Comparison of ENCODE assay signal across 7 mouse cellular contexts in genomic region chr11:74770595-74771207, GRCm38 (mm10). TPM values are rescaled to one million over a fixed set of nuclear protein-coding genes. Genes with fewer than 3 reads are reported as not detected.
DNase-seq lines count a peak whose midpoint lies in the region; ATAC-seq lines count a peak whose summit lies in the region.

Mettl16 (plus strand) TSS chr11:74770830.

- H3K4me2 ChIP-seq in embryonic facial prominence, embryonic 11.5 days (ENCODE audit: low read depth, low read length): peak within 1 kb of the TSS; percentile 73
- peak within 1 kb of the TSS; percentile 76 for H3K4me2 ChIP-seq in midbrain, embryonic 13.5 days (replicated peaks)

- H3K4me1 ChIP-seq in embryonic facial prominence, embryonic 11.5 days (ENCODE audit: control insufficient read depth, insufficient read depth, low read length): no peaks in the 10 kb centered on the region
- peaks cover 9% of the 10 kb centered on the region for H3K4me1 ChIP-seq in limb, embryonic 10.5 days
- peaks cover 20% of the 10 kb centered on the region for H3K4me1 ChIP-seq in midbrain, embryonic 13.5 days (replicated peaks)

- peak; percentile 95 for DNase-seq in adrenal gland, postnatal 14 days
- DNase-seq in embryonic facial prominence, embryonic 11.5 days (ENCODE audit: low spot score): peak; percentile 99
- DNase-seq in kidney, adult 11 months: peak; percentile 95
- DNase-seq in limb, embryonic 10.5 days (ENCODE audit: low spot score): peak; percentile 92
- DNase-seq in spleen, adult 12 weeks (ENCODE audit: low spot score): peak; percentile 85

- under 1% methylated on average over 43 of the region's 43 CpGs for WGBS in embryonic facial prominence, embryonic 11.5 days
- under 1% methylated on average over 43 of the region's 43 CpGs for WGBS in limb, embryonic 10.5 days
- under 1% methylated on average over 43 of the region's 43 CpGs for WGBS in midbrain, embryonic 13.5 days

- no peaks in the 10 kb centered on the region for H3K27me3 ChIP-seq in embryonic facial prominence, embryonic 11.5 days (ENCODE audit: control insufficient read depth, insufficient read depth, low read length)
- H3K27me3 ChIP-seq in limb, embryonic 10.5 days (ENCODE audit: low read depth, poor library complexity, severe bottlenecking): no peaks in the 10 kb centered on the region
- no peaks in the 10 kb centered on the region for H3K27me3 ChIP-seq in midbrain, embryonic 13.5 days

- peak within 1 kb of the TSS; percentile 86 for H3K27ac ChIP-seq in embryonic facial prominence, embryonic 11.5 days (replicated peaks; ENCODE audit: low read depth, low read length)
- H3K27ac ChIP-seq in limb, embryonic 10.5 days: peak within 1 kb of the TSS; percentile 96
- H3K27ac ChIP-seq in midbrain, embryonic 13.5 days: peak within 1 kb of the TSS; percentile 94

- no peaks in the 10 kb centered on the region for H3K9me3 ChIP-seq in embryonic facial prominence, embryonic 11.5 days (replicated peaks; ENCODE audit: control insufficient read depth, low read length)
- H3K9me3 ChIP-seq in limb, embryonic 10.5 days (replicated peaks): no peaks in the 10 kb centered on the region
- H3K9me3 ChIP-seq in midbrain, embryonic 13.5 days: no peaks in the 10 kb centered on the region

- H3K9ac ChIP-seq in embryonic facial prominence, embryonic 11.5 days (replicated peaks; ENCODE audit: low read length): peak within 1 kb of the TSS; percentile 83
- peak within 1 kb of the TSS; percentile 89 for H3K9ac ChIP-seq in midbrain, embryonic 13.5 days (replicated peaks)

- H3K36me3 ChIP-seq in embryonic facial prominence, embryonic 11.5 days (replicated peaks; ENCODE audit: control insufficient read depth, insufficient read depth, low read depth, low read length): no peaks in the 10 kb centered on the region; the same call in 1 of the 2 replicates
- H3K36me3 ChIP-seq in limb, embryonic 10.5 days: peaks cover 30% of the 10 kb centered on the region
- peaks cover 22% of the 10 kb centered on the region for H3K36me3 ChIP-seq in midbrain, embryonic 13.5 days

- peak; percentile 96 for ATAC-seq in embryonic facial prominence, embryonic 11.5 days (replicated peaks; ENCODE audit: insufficient number of reproducible peaks, low FRiP score, low TSS enrichment, low read depth)
- peak; percentile 95 for ATAC-seq in granulocyte monocyte progenitor cell, adult 5-6 weeks (replicated peaks; ENCODE audit: poor library complexity, severe bottlenecking)
- peak; percentile 98 for ATAC-seq in midbrain, embryonic 13.5 days

- peak within 1 kb of the TSS; percentile 87 for H3K4me3 ChIP-seq in embryonic facial prominence, embryonic 11.5 days (ENCODE audit: low read depth, low read length)
- H3K4me3 ChIP-seq in limb, embryonic 10.5 days: peak within 1 kb of the TSS; percentile 84
- peak within 1 kb of the TSS; percentile 78 for H3K4me3 ChIP-seq in midbrain, embryonic 13.5 days (replicated peaks)

RNA-seq across cellular contexts. Expression of gene Mettl16, which starts in this region (rescaled TPM):
- 24.1 and 29.2 TPM in 2 replicates for total RNA-seq in adrenal gland, postnatal 14 days (2021)
- polyA plus RNA-seq in embryonic facial prominence, embryonic 11.5 days (2014; fragmentation: Nextera tagmentation; extraction: Ambion mirVana): 51.2 and 52.2 TPM in 2 replicates
- total RNA-seq in granulocyte monocyte progenitor cell, adult 5-6 weeks (2014; fragmentation: Nextera tagmentation): 16.2 and 18.0 TPM in 2 replicates
- total RNA-seq in granulocyte monocyte progenitor cell, adult 5-6 weeks (2017): 43.8 and 47.0 TPM in 2 replicates
- 72.4 and 73.2 TPM in 2 replicates for polyA plus RNA-seq in limb, embryonic 10.5 days (2016; fragmentation: Nextera tagmentation; extraction: Ambion mirVana)
- 55.2 and 56.4 TPM in 2 replicates for polyA plus RNA-seq in midbrain, embryonic 13.5 days (2015; fragmentation: Nextera tagmentation; extraction: Ambion mirVana)

Comparison
In these comparisons a context has a peak if more than half of its experiments do, and no peak if none do; other contexts are left out.
1. Peak in every context shown above with its lines: DNase-seq, ATAC-seq, H3K4me3 ChIP-seq and H3K27ac ChIP-seq.